Comparison of ENCODE assay signal across 19 mouse cellular contexts in the genomic region with DNA sequence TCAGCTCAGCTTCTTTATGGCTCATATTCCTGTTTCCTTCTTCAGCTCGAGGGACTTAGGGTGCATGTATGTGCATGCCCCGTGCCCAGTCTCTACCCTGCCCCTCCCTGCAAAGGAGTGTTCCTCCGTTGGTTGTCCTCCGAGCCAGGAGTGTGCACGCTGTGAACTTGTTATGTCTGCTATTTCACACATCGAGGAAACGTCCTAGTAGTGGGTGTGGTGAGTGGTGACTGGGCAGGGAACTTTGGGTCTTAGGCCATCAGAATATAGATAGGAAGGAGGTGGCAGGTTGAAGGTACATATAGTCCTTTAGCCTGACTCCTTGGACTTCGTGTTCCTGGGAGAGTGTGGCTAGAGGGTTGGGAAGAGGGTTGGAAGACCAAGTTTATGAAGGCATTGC. TPM values are rescaled to one million over a fixed set of nuclear protein-coding genes. Genes with fewer than 3 reads are reported as not detected.
DNase-seq lines count a peak whose midpoint lies in the region; ATAC-seq and TF ChIP-seq lines count a peak whose summit lies in the region.
"Had no signal": no experiment of that assay in that cellular context is flagged by ENCODE, and none has a peak within 500 bp of the region (broad histone marks: within the 10 kb centered on the region; RNA-seq: fewer than 3 reads in every experiment).

No protein-coding gene starts in this region.

- H3K27ac ChIP-seq in forebrain, postnatal 0 days (ENCODE audit: low read depth, low read length): 0 out of 2 replicates have a peak overlapping the region, but pooled peaks have one; percentile 15
- H3K27ac ChIP-seq in forebrain, embryonic 13.5 days: no peak overlapping the region
- H3K27ac ChIP-seq in lung, postnatal 0 days (ENCODE audit: low read length): 0 out of 2 replicates have a peak overlapping the region, but pooled peaks have one; percentile 15
- peak overlapping the region; percentile 91 for H3K27ac ChIP-seq in small intestine, adult 2 months (ENCODE audit: insufficient read depth, low read depth, low read length)
- H3K27ac ChIP-seq: heart, embryonic 13.5 days; hindbrain, embryonic 12.5 days had no signal

- WGBS in forebrain, postnatal 0 days: 83% methylated on average over 8 of the region's 8 CpGs
- 83% methylated on average over 8 of the region's 8 CpGs for WGBS in forebrain, embryonic 13.5 days
- WGBS in lung, postnatal 0 days: 43% methylated on average over 8 of the region's 8 CpGs
- 26% methylated on average over 8 of the region's 8 CpGs for WGBS in small intestine, adult 2 months

- no peak for TF ChIP-seq POLR2A in small intestine, adult 2 months (IDR thresholded peaks at IDR 0.05; ENCODE audit: low read depth, low read length)

- no peak overlapping the region for H3K4me2 ChIP-seq in forebrain, postnatal 0 days (ENCODE audit: low read depth)
- H3K4me2 ChIP-seq in forebrain, embryonic 13.5 days: no peak overlapping the region
- no peak overlapping the region for H3K4me2 ChIP-seq in lung, postnatal 0 days (replicated peaks; ENCODE audit: low read depth, low read length)
- H3K4me2 ChIP-seq: heart, embryonic 13.5 days; hindbrain, embryonic 12.5 days had no signal

- no peaks in the 10 kb centered on the region for H3K4me1 ChIP-seq in forebrain, postnatal 0 days (ENCODE audit: insufficient read depth)
- H3K4me1 ChIP-seq in forebrain, embryonic 13.5 days: no peaks in the 10 kb centered on the region
- H3K4me1 ChIP-seq in lung, postnatal 0 days (ENCODE audit: insufficient read depth, low read depth, low read length): no peaks in the 10 kb centered on the region
- H3K4me1 ChIP-seq in small intestine, adult 2 months (ENCODE audit: control insufficient read depth, insufficient read depth, insufficient read length, low read length): peaks cover 32% of the 10 kb centered on the region
- H3K4me1 ChIP-seq: heart, embryonic 13.5 days; hindbrain, embryonic 12.5 days had no signal

- H3K4me3 ChIP-seq in forebrain, postnatal 0 days (ENCODE audit: low read depth, low read length): no peak overlapping the region
- H3K4me3 ChIP-seq in forebrain, embryonic 13.5 days: no peak overlapping the region
- H3K4me3 ChIP-seq in lung, postnatal 0 days (ENCODE audit: low read depth, low read length): no peak overlapping the region
- no peak overlapping the region for H3K4me3 ChIP-seq in small intestine, adult 2 months (ENCODE audit: low read depth, low read length)
- H3K4me3 ChIP-seq: heart, embryonic 13.5 days; hindbrain, embryonic 12.5 days had no signal

- no peak for ATAC-seq in forebrain, postnatal 0 days
- no peak for ATAC-seq in forebrain, embryonic 13.5 days
- ATAC-seq in lung, postnatal 0 days: peak; percentile 59
- ATAC-seq: forebrain, embryonic 16.5 days; hindbrain, embryonic 16.5 days had no signal

- H3K9ac ChIP-seq in forebrain, postnatal 0 days: no peak overlapping the region
- H3K9ac ChIP-seq in forebrain, embryonic 13.5 days: no peak overlapping the region
- no peak overlapping the region for H3K9ac ChIP-seq in lung, postnatal 0 days (replicated peaks; ENCODE audit: low read depth)
- H3K9ac ChIP-seq: heart, embryonic 13.5 days; hindbrain, embryonic 12.5 days had no signal

- peak; percentile 75 for TF ChIP-seq EP300 in lung, postnatal 0 days (IDR thresholded peaks at IDR 0.05)

- no peak for TF ChIP-seq CTCF in forebrain, postnatal 0 days (IDR thresholded peaks at IDR 0.05; ENCODE audit: low read depth)
- no peak for TF ChIP-seq CTCF in lung, postnatal 0 days (IDR thresholded peaks at IDR 0.05)
- TF ChIP-seq CTCF in small intestine, adult 2 months (IDR thresholded peaks at IDR 0.05; ENCODE audit: extremely low read depth, insufficient read length, insufficient replicate concordance, low read depth, low read length): no peak

- no peaks in the 10 kb centered on the region for H3K36me3 ChIP-seq in forebrain, postnatal 0 days (ENCODE audit: insufficient read depth)
- H3K36me3 ChIP-seq in forebrain, embryonic 13.5 days (ENCODE audit: poor library complexity, severe bottlenecking): no peaks in the 10 kb centered on the region
- H3K36me3 ChIP-seq in lung, postnatal 0 days (ENCODE audit: insufficient read depth, low read length): no peaks in the 10 kb centered on the region
- H3K36me3 ChIP-seq in small intestine, adult 2 months (ENCODE audit: control insufficient read depth, insufficient read depth, low read length): no peaks in the 10 kb centered on the region; the same call in 1 of the 2 replicates
- H3K36me3 ChIP-seq: hindbrain, embryonic 12.5 days had no signal

- H3K9me3 ChIP-seq in forebrain, postnatal 0 days (ENCODE audit: low read length): no peaks in the 10 kb centered on the region
- no peaks in the 10 kb centered on the region for H3K9me3 ChIP-seq in forebrain, embryonic 13.5 days (replicated peaks)
- no peaks in the 10 kb centered on the region for H3K9me3 ChIP-seq in lung, postnatal 0 days (ENCODE audit: low read length)
- H3K9me3 ChIP-seq: heart, embryonic 13.5 days; hindbrain, embryonic 12.5 days had no signal

- no peaks in the 10 kb centered on the region for H3K27me3 ChIP-seq in forebrain, postnatal 0 days (ENCODE audit: insufficient read depth, low read length)
- no peaks in the 10 kb centered on the region for H3K27me3 ChIP-seq in forebrain, embryonic 13.5 days
- H3K27me3 ChIP-seq in lung, postnatal 0 days (replicated peaks; ENCODE audit: insufficient read depth, low read length): no peaks in the 10 kb centered on the region
- H3K27me3 ChIP-seq in small intestine, adult 2 months (ENCODE audit: control insufficient read depth, insufficient read depth, low read length): no peaks in the 10 kb centered on the region
- H3K27me3 ChIP-seq: hindbrain, embryonic 12.5 days had no signal

- no peak for DNase-seq in forebrain, postnatal 0 days
- DNase-seq in lung, postnatal 0 days (ENCODE audit: low spot score): peak; percentile 41
- DNase-seq in lung, postnatal 14 days: no peak
- no peak for DNase-seq in thymus, adult 18-20 months
- no peak for DNase-seq in embryo, embryonic 10 days (ENCODE audit: low spot score)
- DNase-seq: adrenal gland, postnatal 14 days; cerebellum, adult 18-20 months; cerebellum, adult 9-11 months; cerebellum, postnatal 36 days; gastrocnemius, postnatal 14 days; heart, postnatal 4 days had no signal

RNA-seq across cellular contexts. Expression of gene Emp1, which starts 26.4 kb away (rescaled TPM):
- 11.4 and 37.0 TPM in 2 replicates for total RNA-seq in forebrain, postnatal 0 days (2014; rRNA removed)
- 3.8 and 4.3 TPM in 2 replicates for polyA plus RNA-seq in forebrain, postnatal 0 days (2015; fragmentation: Nextera tagmentation; extraction: Ambion mirVana)
- 3.9 and 5.0 TPM in 2 replicates for polyA plus RNA-seq in forebrain, embryonic 13.5 days (2015; fragmentation: Nextera tagmentation; extraction: Ambion mirVana)
- 127 and 136 TPM in 2 replicates for polyA plus RNA-seq in lung, postnatal 0 days (2015; fragmentation: Nextera tagmentation; extraction: Ambion mirVana)
- polyA plus RNA-seq in small intestine, adult 2 months (2012; rRNA removed): 131 and 234 TPM in 2 replicates
- total RNA-seq: granulocyte monocyte progenitor cell, adult 5-6 weeks; MEL had no signal

Comparison
In these comparisons a context has a peak if more than half of its experiments do, and no peak if none do; other contexts are left out.
1. RNA of gene Emp1, which starts 26.4 kb away (polyA plus RNA-seq): 131 to 234 TPM in small intestine, adult 2 months and 127 to 136 TPM in lung, postnatal 0 days; 3.9 to 5.0 TPM in forebrain, embryonic 13.5 days and 3.8 to 4.3 TPM in forebrain, postnatal 0 days; every median in the first group is over 10 times any median in the second.